Mouse (Mus musculus): ENCODE results near the gene Kin. TPM values are rescaled to one million over a fixed set of nuclear protein-coding genes. Genes with fewer than 3 reads are reported as not detected.

Gene Kin
- polyA plus RNA-seq (2011; ENCODE audit: insufficient read length, low read depth, missing spikeins), result 18.6 and 19.4 TPM in 2 replicates

GRCm38 (mm10) chr2:10080310-10081010 is at the start of gene Kin, which contains the start of gene Atp5c1:
Kin (plus strand) TSS chr2:10080593.
Atp5c1 (minus strand) TSS chr2:10080510.
- H3K27ac ChIP-seq (ENCODE audit: insufficient read depth, low read length), result peak within 1 kb of the TSS; percentile 45; the same call in 1 of the 2 replicates
- TF ChIP-seq CTCF (IDR thresholded peaks at IDR 0.05; ENCODE audit: borderline replicate concordance, insufficient read depth, low read length) (no peak), POLR2A (IDR thresholded peaks at IDR 0.05; ENCODE audit: low read depth, low read length) (peak; percentile 93)
- H3K4me3 ChIP-seq (ENCODE audit: insufficient read depth, low read length), result peak within 1 kb of the TSS; percentile 86
- H3K4me1 ChIP-seq (ENCODE audit: control insufficient read depth, insufficient read depth, low read length), result peaks cover 3% of the 10 kb centered on the region; the same call in 1 of the 2 replicates

- Histone ChIP-seq H3K27ac (ENCODE audit: insufficient read depth, low read length) (no peak overlapping the region), H3K4me1 (ENCODE audit: control insufficient read depth, insufficient read depth, low read length) (peaks cover 2% of the 10 kb centered on the region; the same call in 1 of the 2 replicates), H3K4me3 (ENCODE audit: insufficient read depth, low read length) (no peak overlapping the region)
- TF ChIP-seq CTCF (IDR thresholded peaks at IDR 0.05; ENCODE audit: borderline replicate concordance, insufficient read depth, low read length), result no peak
- TF ChIP-seq POLR2A (IDR thresholded peaks at IDR 0.05; ENCODE audit: low read depth, low read length), result no peak
Observed at GRCm38 (mm10) chr2:10033684-10034083, 46.7 kb upstream of the Kin start.

- H3K4me3 ChIP-seq (ENCODE audit: insufficient read depth, low read length), result no peak overlapping the region
- no peak for TF ChIP-seq POLR2A (IDR thresholded peaks at IDR 0.05; ENCODE audit: low read depth, low read length)
- no peak for TF ChIP-seq CTCF (IDR thresholded peaks at IDR 0.05; ENCODE audit: borderline replicate concordance, insufficient read depth, low read length)
- peaks cover 2% of the 10 kb centered on the region; the same call in 1 of the 2 replicates for H3K4me1 ChIP-seq (ENCODE audit: control insufficient read depth, insufficient read depth, low read length)
- no peak overlapping the region for H3K27ac ChIP-seq (ENCODE audit: insufficient read depth, low read length)
Observed at GRCm38 (mm10) chr2:10034976-10035375, 45.4 kb upstream of the Kin start.

GRCm38 (mm10) chr2:10047758-10048436 is 32.5 kb upstream of the Kin start:
- no peak for TF ChIP-seq CTCF (IDR thresholded peaks at IDR 0.05; ENCODE audit: borderline replicate concordance, insufficient read depth, low read length)
- TF ChIP-seq POLR2A (IDR thresholded peaks at IDR 0.05; ENCODE audit: low read depth, low read length), result no peak
- Histone ChIP-seq H3K27ac (ENCODE audit: insufficient read depth, low read length) (no peak overlapping the region), H3K4me1 (ENCODE audit: control insufficient read depth, insufficient read depth, low read length) (no peaks in the 10 kb centered on the region)

GRCm38 (mm10) chr2:10048461-10048860 is 31.9 kb upstream of the Kin start, which contains the start of gene Taf3:
Taf3 (minus strand) TSS chr2:10048596.
- TF ChIP-seq CTCF (IDR thresholded peaks at IDR 0.05; ENCODE audit: borderline replicate concordance, insufficient read depth, low read length) (no peak), POLR2A (IDR thresholded peaks at IDR 0.05; ENCODE audit: low read depth, low read length) (peak; percentile 81)
- H3K4me1 ChIP-seq (ENCODE audit: control insufficient read depth, insufficient read depth, low read length), result no peaks in the 10 kb centered on the region
- peak within 1 kb of the TSS; percentile 72 for H3K4me3 ChIP-seq (ENCODE audit: insufficient read depth, low read length)
- H3K27ac ChIP-seq (ENCODE audit: insufficient read depth, low read length), result no peak within 1 kb of the TSS

More at GRCm38 (mm10) chr2:10047758-10048436, 32.5 kb upstream of the Kin start:
- H3K4me3 ChIP-seq (ENCODE audit: insufficient read depth, low read length), result peak overlapping the region; percentile 70

- peak overlapping the region; percentile 72 for H3K4me3 ChIP-seq (ENCODE audit: insufficient read depth, low read length)
- no peak overlapping the region for H3K27ac ChIP-seq (ENCODE audit: insufficient read depth, low read length)
- no peaks in the 10 kb centered on the region for H3K4me1 ChIP-seq (ENCODE audit: control insufficient read depth, insufficient read depth, low read length)
- TF ChIP-seq CTCF (IDR thresholded peaks at IDR 0.05; ENCODE audit: borderline replicate concordance, insufficient read depth, low read length) (no peak), POLR2A (IDR thresholded peaks at IDR 0.05; ENCODE audit: low read depth, low read length) (no peak)
Observed at GRCm38 (mm10) chr2:10049456-10049855, 30.9 kb upstream of the Kin start.

- H3K27ac ChIP-seq (ENCODE audit: insufficient read depth, low read length), result no peak overlapping the region
- no peak overlapping the region for H3K4me3 ChIP-seq (ENCODE audit: insufficient read depth, low read length)
- H3K4me1 ChIP-seq (ENCODE audit: control insufficient read depth, insufficient read depth, low read length), result no peaks in the 10 kb centered on the region
- no peak for TF ChIP-seq POLR2A (IDR thresholded peaks at IDR 0.05; ENCODE audit: low read depth, low read length)
- TF ChIP-seq CTCF (IDR thresholded peaks at IDR 0.05; ENCODE audit: borderline replicate concordance, insufficient read depth, low read length), result no peak
Observed at GRCm38 (mm10) chr2:10050878-10051277, 29.5 kb upstream of the Kin start.

- Histone ChIP-seq H3K27ac (ENCODE audit: insufficient read depth, low read length) (no peak overlapping the region), H3K4me3 (ENCODE audit: insufficient read depth, low read length) (no peak overlapping the region), H3K4me1 (ENCODE audit: control insufficient read depth, insufficient read depth, low read length) (no peaks in the 10 kb centered on the region)
- TF ChIP-seq CTCF (IDR thresholded peaks at IDR 0.05; ENCODE audit: borderline replicate concordance, insufficient read depth, low read length) (no peak), POLR2A (IDR thresholded peaks at IDR 0.05; ENCODE audit: low read depth, low read length) (no peak)
Observed at GRCm38 (mm10) chr2:10051996-10052395, 28.4 kb upstream of the Kin start.

GRCm38 (mm10) chr2:10058836-10059235 is 21.6 kb upstream of the Kin start:
- Histone ChIP-seq H3K4me1 (ENCODE audit: control insufficient read depth, insufficient read depth, low read length) (no peaks in the 10 kb centered on the region), H3K27ac (ENCODE audit: insufficient read depth, low read length) (no peak overlapping the region), H3K4me3 (ENCODE audit: insufficient read depth, low read length) (no peak overlapping the region)
- TF ChIP-seq CTCF (IDR thresholded peaks at IDR 0.05; ENCODE audit: borderline replicate concordance, insufficient read depth, low read length), result no peak
- TF ChIP-seq POLR2A (IDR thresholded peaks at IDR 0.05; ENCODE audit: low read depth, low read length), result no peak

GRCm38 (mm10) chr2:10071751-10072150 is 8.6 kb upstream of the Kin start:
- TF ChIP-seq POLR2A (IDR thresholded peaks at IDR 0.05; ENCODE audit: low read depth, low read length) (no peak), CTCF (IDR thresholded peaks at IDR 0.05; ENCODE audit: borderline replicate concordance, insufficient read depth, low read length) (no peak)

More at GRCm38 (mm10) chr2:10071751-10072150, 8.6 kb upstream of the Kin start:
- no peak overlapping the region for H3K27ac ChIP-seq (ENCODE audit: insufficient read depth, low read length)
- H3K4me1 ChIP-seq (ENCODE audit: control insufficient read depth, insufficient read depth, low read length), result no peaks in the 10 kb centered on the region
- H3K4me3 ChIP-seq (ENCODE audit: insufficient read depth, low read length), result no peak overlapping the region
